Mouse (Mus musculus) neural tube, embryonic 15.5 days (tissue): ENCODE results near the gene Olfr767. TPM values are rescaled to one million over a fixed set of nuclear protein-coding genes. Genes with fewer than 3 reads are reported as not detected.
"Not testable (repeated sequence)": the region's sequence is repeated elsewhere in the genome, so short reads cannot be mapped to it uniquely, and the experiment has no call there.

ENCODE experiments used
- ATAC-seq: fragments of 200-750 bp; cut with Nextera tagmentation; 2 replicates; pipeline ENCODE4 v1.8.0; 2017; ENCODE audit warnings: mild to moderate bottlenecking, moderate TSS enrichment, moderate library complexity; ENCODE audit not compliant: low FRiP score
- H3K27ac ChIP-seq: fragments of 300-500 bp; sonication (generic); replicated peaks from 2 replicates; pipeline ENCODE4 v1.5.1; 2015; ENCODE audit warnings: mild to moderate bottlenecking, inconsistent platforms
- H3K27me3 ChIP-seq: fragments of 300-500 bp; sonication (generic); replicated peaks from 2 replicates; pipeline ENCODE4 v1.6.1; 2015; ENCODE audit warnings: inconsistent platforms
- H3K36me3 ChIP-seq: fragments of 300-500 bp; sonication (generic); 2 replicates; pipeline ENCODE4 v1.6.1; 2015; ENCODE audit warnings: inconsistent platforms
- H3K4me1 ChIP-seq: fragments of 300-500 bp; sonication (generic); 2 replicates; pipeline ENCODE4 v1.6.1; 2015; ENCODE audit warnings: inconsistent platforms
- H3K4me2 ChIP-seq: fragments of 300-500 bp; sonication (generic); 2 replicates; pipeline ENCODE4 v1.6.1; 2015; ENCODE audit warnings: inconsistent platforms, mild to moderate bottlenecking, moderate library complexity
- H3K4me3 ChIP-seq: fragments of 300-500 bp; sonication (generic); replicated peaks from 2 replicates; pipeline ENCODE4 v1.5.1; 2015; ENCODE audit warnings: mild to moderate bottlenecking, inconsistent platforms
- H3K9ac ChIP-seq: fragments of 300-500 bp; sonication (generic); replicated peaks from 2 replicates; pipeline ENCODE4 v1.6.1; 2015; ENCODE audit warnings: mild to moderate bottlenecking, inconsistent platforms
- H3K9me3 ChIP-seq: fragments of 300-500 bp; sonication (generic); replicated peaks from 2 replicates; pipeline ENCODE4 v1.6.1; 2016; ENCODE audit warnings: inconsistent platforms
- WGBS: fragments of 180-500 bp; shearing (Covaris S2); methylation state at CpG from one replicate; pipeline ENCODE4 v1.1.7; 2015; ENCODE audit warnings: mixed read lengths; 5-methylcytosine and 5-hydroxymethylcytosine counted together
- polyA plus RNA-seq: library from polyadenylated mRNA; unstranded; fragments of >200 nt; fragmentation: Nextera tagmentation; extraction: Ambion mirVana; gene quantifications from 2 replicates; pipeline ENCODE4 v1.2.1, GENCODE M21; 2015

Gene Olfr767
- polyA plus RNA-seq: not detected in 2 replicates

- not testable (repeated sequence) for H3K27ac ChIP-seq, H3K9ac ChIP-seq, H3K4me1 ChIP-seq, H3K4me3 ChIP-seq, H3K4me2 ChIP-seq, H3K9me3 ChIP-seq, H3K36me3 ChIP-seq, ATAC-seq, H3K27me3 ChIP-seq
Measured at GRCm38 (mm10) chr10:129082810-129083209, at the start of gene Olfr767. Gene Olfr767 (minus strand): TSS chr10:129082910.

- no peak within 1 kb of the TSS for H3K9ac ChIP-seq
- no peak for ATAC-seq
- whole genome bisulfite sequencing: 97% methylated on average over 2 of the region's 2 CpGs
- H3K4me3 ChIP-seq: no peak within 1 kb of the TSS
- H3K27me3 ChIP-seq: no peaks in the 10 kb centered on the region
- no peaks in the 10 kb centered on the region for H3K36me3 ChIP-seq
- no peaks in the 10 kb centered on the region for H3K4me1 ChIP-seq
- H3K9me3 ChIP-seq: no peaks in the 10 kb centered on the region
- H3K4me2 ChIP-seq: no peak within 1 kb of the TSS
- H3K27ac ChIP-seq: no peak within 1 kb of the TSS
Measured at GRCm38 (mm10) chr10:129117761-129118160, 35.1 kb upstream of the Olfr767 start, which contains the start of gene Olfr769. Gene Olfr769 (minus strand): TSS chr10:129117861.

- H3K27ac ChIP-seq: no peak overlapping the region
- H3K4me2 ChIP-seq: no peak overlapping the region
- no peaks in the 10 kb centered on the region for H3K9me3 ChIP-seq
- H3K9ac ChIP-seq: no peak overlapping the region
- H3K27me3 ChIP-seq: no peaks in the 10 kb centered on the region
- ATAC-seq: no peak
- WGBS: 94% methylated on average over 3 of the region's 3 CpGs
- H3K36me3 ChIP-seq: no peaks in the 10 kb centered on the region
- no peak overlapping the region for H3K4me3 ChIP-seq
- no peaks in the 10 kb centered on the region for H3K4me1 ChIP-seq
Measured at GRCm38 (mm10) chr10:129115146-129115545, 32.4 kb upstream of the Olfr767 start.

GRCm38 (mm10) chr10:129101231-129101630, 18.5 kb upstream of the Olfr767 start:
- Histone ChIP-seq H3K9ac (no peak overlapping the region), H3K4me3 (no peak overlapping the region), H3K27ac (no peak overlapping the region), H3K9me3 (no peaks in the 10 kb centered on the region), H3K4me1 (no peaks in the 10 kb centered on the region), H3K27me3 (no peaks in the 10 kb centered on the region), H3K4me2 (no peak overlapping the region), H3K36me3 (no peaks in the 10 kb centered on the region)
- ATAC-seq: no peak
- 51% methylated on average over 3 of the region's 3 CpGs for WGBS

GRCm38 (mm10) chr10:129099275-129099674, 16.6 kb upstream of the Olfr767 start, which contains the start of gene Olfr768:
Gene Olfr768 (minus strand): TSS chr10:129099375.
- Histone ChIP-seq H3K27ac (no peak within 1 kb of the TSS), H3K9ac (no peak within 1 kb of the TSS)
- WGBS: 87% methylated on average over 1 of the region's 1 CpGs

GRCm38 (mm10) chr10:129068877-129069276, 13.8 kb downstream of the Olfr767 start, which contains the start of gene Olfr766-ps1:
Gene Olfr766-ps1 (minus strand): TSS chr10:129068977.
- no peaks in the 10 kb centered on the region for H3K9me3 ChIP-seq
- no peak within 1 kb of the TSS for H3K27ac ChIP-seq
- ATAC-seq: no peak
- H3K27me3 ChIP-seq: no peaks in the 10 kb centered on the region
- H3K9ac ChIP-seq: no peak within 1 kb of the TSS
- no peak within 1 kb of the TSS for H3K4me2 ChIP-seq
- 87% methylated on average over 2 of the region's 2 CpGs for WGBS
- H3K4me1 ChIP-seq: no peaks in the 10 kb centered on the region
- no peak within 1 kb of the TSS for H3K4me3 ChIP-seq
- no peaks in the 10 kb centered on the region for H3K36me3 ChIP-seq

More at GRCm38 (mm10) chr10:129099275-129099674, 16.6 kb upstream of the Olfr767 start, which contains the start of gene Olfr768:
- no peaks in the 10 kb centered on the region for H3K36me3 ChIP-seq
- no peak within 1 kb of the TSS for H3K4me3 ChIP-seq
- no peaks in the 10 kb centered on the region for H3K4me1 ChIP-seq
- no peaks in the 10 kb centered on the region for H3K27me3 ChIP-seq
- no peak within 1 kb of the TSS for H3K4me2 ChIP-seq
- no peaks in the 10 kb centered on the region for H3K9me3 ChIP-seq
- ATAC-seq: no peak

- not testable (repeated sequence) for H3K9me3 ChIP-seq
Measured at GRCm38 (mm10) chr10:129049898-129050297, 32.8 kb downstream of the Olfr767 start, which contains the start of gene Olfr765. Gene Olfr765 (minus strand): TSS chr10:129049998.

GRCm38 (mm10) chr10:129039796-129040195, 42.9 kb downstream of the Olfr767 start, which contains the start of gene Olfr764-ps1:
Gene Olfr764-ps1 (minus strand): TSS chr10:129039896.
- Histone ChIP-seq H3K9ac (no peak within 1 kb of the TSS), H3K4me1 (no peaks in the 10 kb centered on the region), H3K9me3 (no peaks in the 10 kb centered on the region), H3K4me3 (no peak within 1 kb of the TSS), H3K36me3 (no peaks in the 10 kb centered on the region), H3K4me2 (no peak within 1 kb of the TSS), H3K27ac (no peak within 1 kb of the TSS), H3K27me3 (no peaks in the 10 kb centered on the region)
- WGBS: 83% methylated on average over 3 of the region's 3 CpGs
- no peak for ATAC-seq

More at GRCm38 (mm10) chr10:129049898-129050297, 32.8 kb downstream of the Olfr767 start, which contains the start of gene Olfr765:
- not testable (repeated sequence) for H3K36me3 ChIP-seq, H3K27me3 ChIP-seq, H3K27ac ChIP-seq, H3K4me3 ChIP-seq, H3K9ac ChIP-seq, H3K4me2 ChIP-seq, ATAC-seq, H3K4me1 ChIP-seq

- 86% methylated on average over 2 of the region's 2 CpGs for whole genome bisulfite sequencing
- no peaks in the 10 kb centered on the region for H3K9me3 ChIP-seq
- no peaks in the 10 kb centered on the region for H3K4me1 ChIP-seq
- H3K36me3 ChIP-seq: no peaks in the 10 kb centered on the region
- no peak overlapping the region for H3K4me2 ChIP-seq
- no peaks in the 10 kb centered on the region for H3K27me3 ChIP-seq
- no peak for ATAC-seq
- no peak overlapping the region for H3K27ac ChIP-seq
- no peak overlapping the region for H3K4me3 ChIP-seq
- no peak overlapping the region for H3K9ac ChIP-seq
Measured at GRCm38 (mm10) chr10:129028343-129028742, 54.4 kb downstream of the Olfr767 start.

- H3K27me3 ChIP-seq: no peaks in the 10 kb centered on the region
- H3K27ac ChIP-seq: no peak overlapping the region
- H3K4me1 ChIP-seq: no peaks in the 10 kb centered on the region
- ATAC-seq: peak; percentile 82
- WGBS: 60% methylated on average over 3 of the region's 3 CpGs
- H3K4me2 ChIP-seq: no peak overlapping the region
- no peak overlapping the region for H3K9ac ChIP-seq
- H3K36me3 ChIP-seq: no peaks in the 10 kb centered on the region
- no peaks in the 10 kb centered on the region for H3K9me3 ChIP-seq
- no peak overlapping the region for H3K4me3 ChIP-seq
Measured at GRCm38 (mm10) chr10:129026018-129026662, 56.6 kb downstream of the Olfr767 start.
